Mouse (Mus musculus) right cerebral cortex, postnatal 4 days (tissue): ENCODE measurements around the gene Faap20.

Experiments used
- DNase-seq: peaks from one replicate; pipeline ENCODE4 v3.0.0-alpha.2; 2022

Faap20 gene

GRCm38 (mm10) chr4:155250361-155251117 is 937 bp downstream of the Faap20 start:
- peak; percentile 45 for DNase-seq

DNA sequence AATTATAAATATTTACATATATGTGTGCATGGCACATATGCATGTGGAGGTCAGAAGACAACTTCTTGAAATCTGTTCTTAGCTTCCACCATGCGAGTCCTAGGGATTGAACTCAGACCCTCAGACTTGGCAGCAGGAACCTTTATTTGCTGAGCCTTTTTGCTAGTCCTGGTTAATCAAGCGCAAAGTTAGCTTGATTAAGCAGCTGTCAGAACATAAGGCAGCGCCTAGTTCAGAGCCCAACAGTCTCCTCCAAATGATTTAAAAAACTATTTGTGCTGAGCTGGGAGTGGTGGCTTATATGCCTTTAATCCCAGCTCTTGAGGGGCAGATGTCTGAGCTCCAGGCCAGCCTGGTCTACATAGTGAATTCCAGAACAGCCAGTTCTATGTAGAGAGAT is 1.5 kb downstream of the Faap20 start:
- DNase-seq, result no peak

DNA sequence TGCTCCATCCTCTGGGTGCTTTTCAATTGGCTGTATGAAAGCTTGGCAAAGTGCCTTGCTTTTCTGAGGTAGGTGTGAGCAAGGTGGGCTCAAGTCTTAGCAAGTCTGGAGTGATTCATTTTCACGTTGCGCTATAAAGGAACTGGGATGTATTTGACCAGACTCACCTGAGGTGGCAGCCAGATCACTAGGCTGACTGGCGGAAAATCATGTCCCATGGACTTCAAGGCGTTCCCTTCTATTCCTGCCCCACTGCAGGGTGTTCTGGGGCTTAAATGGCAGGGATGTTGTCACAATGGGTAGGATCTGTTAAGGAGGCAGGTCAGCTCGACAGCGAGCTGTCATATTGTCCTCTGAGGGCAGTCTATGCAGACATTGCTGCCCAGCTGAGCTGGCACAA is 2.7 kb downstream of the Faap20 start:
- DNase-seq, result no peak

DNA sequence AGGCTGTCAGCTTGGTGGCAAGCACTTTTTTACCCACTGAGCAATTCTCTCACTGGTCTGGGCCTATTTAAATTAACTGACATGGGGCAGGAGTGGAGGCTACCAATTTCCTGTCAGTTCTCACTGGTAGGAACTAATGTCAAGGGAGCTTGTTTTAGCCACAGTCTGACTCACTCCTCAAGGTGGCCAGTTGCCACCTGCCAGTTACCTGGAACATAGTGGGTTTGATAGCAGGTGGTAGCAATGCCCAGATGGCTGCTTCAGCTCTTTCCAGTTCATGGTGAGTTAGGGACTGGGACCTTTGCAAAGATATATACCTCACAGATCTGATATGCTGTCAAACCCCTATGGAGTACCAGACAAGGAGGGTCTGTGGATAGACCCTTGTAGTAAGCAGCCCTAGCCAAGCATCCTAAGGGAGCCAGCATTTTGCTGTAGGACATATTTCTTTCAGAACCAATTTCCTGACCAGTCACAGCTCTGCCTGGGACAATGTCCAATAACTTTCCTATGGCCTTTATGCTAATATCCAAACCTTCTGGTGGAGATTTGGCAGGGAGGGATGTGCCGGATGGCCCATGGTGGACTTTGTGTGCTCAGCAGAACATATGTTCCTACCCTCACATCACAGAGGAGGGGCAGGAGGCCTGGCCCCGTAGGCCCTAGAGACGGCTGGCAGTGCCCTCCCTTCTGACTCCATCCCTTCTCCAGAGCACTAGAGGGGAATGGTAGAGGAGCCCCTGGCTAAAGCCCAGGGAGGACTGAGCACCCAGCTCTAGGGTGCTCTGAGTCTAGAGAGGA is 15.1 kb downstream of the Faap20 start:
- no peak for DNase-seq

GRCm38 (mm10) chr4:155267047-155267543 is 17.5 kb downstream of the Faap20 start:
- DNase-seq, result no peak

DNA sequence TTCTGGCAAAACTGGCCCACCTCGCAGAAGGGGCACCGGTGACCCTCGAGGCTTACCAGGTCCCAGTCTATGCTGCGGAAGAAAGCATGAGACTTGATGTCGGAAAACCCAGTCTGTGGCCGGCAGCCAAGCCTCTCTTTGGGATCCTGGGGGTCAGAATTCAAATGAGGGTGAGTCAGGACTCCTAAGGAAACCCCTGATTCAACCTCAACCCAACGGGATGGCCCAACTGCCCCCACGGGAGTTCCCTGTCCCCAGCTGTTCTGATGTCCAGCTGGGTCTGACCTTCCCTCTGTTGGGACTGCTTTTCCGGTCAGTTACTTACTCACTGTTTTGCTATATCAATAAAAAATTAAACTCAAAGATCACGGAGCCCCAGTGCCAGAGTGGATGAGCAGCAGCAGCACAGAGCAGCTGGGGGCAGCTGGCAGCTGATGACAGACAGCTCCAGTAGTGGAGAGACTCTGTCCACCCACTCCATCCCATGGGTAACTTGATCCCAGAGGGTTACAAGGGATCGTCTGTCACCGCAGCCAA is 18.1 kb downstream of the Faap20 start:
- DNase-seq, result no peak

DNA sequence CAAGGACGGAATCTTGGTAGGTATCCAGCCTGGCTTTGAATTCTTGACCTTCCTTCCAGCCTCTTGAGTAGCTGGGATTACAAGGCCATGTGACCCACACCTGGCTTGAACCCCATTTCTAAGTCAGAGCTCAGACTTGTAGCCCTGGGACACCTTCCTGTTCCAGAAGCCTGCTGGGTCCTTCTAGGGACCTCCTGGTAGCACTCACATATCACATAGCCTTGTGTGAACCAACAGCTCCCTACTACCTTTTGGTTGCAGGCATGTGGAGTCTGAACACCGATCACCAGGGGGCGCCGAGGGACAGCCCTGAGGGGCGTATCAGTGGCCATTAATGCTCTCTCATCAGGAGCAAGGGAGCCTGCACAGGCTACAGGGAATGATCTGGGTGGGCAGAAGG is 18.8 kb downstream of the Faap20 start:
- DNase-seq, result peak; percentile 76

- no peak for DNase-seq
Measured at GRCm38 (mm10) chr4:155274451-155274850, 24.8 kb downstream of the Faap20 start.

DNA sequence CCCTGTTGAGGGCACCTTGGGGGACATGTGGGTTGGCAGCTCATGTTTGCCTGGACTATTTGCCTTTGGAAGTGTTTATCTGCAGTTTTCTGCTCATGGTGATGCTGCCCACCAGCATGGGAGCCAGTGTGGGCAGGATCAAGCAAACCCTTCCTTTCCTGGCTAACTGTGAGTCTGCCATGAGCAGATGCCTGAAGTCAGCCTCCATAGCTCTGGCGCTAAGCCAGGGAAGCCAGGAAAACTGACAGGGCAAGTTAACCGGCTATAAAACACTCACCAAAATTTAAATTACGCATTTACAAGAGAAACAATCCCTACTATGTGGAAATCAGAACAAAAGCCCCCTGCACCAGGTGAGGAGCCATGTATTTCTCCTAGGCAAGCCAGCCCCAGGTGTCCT is 25.2 kb downstream of the Faap20 start:
- no peak for DNase-seq

DNA sequence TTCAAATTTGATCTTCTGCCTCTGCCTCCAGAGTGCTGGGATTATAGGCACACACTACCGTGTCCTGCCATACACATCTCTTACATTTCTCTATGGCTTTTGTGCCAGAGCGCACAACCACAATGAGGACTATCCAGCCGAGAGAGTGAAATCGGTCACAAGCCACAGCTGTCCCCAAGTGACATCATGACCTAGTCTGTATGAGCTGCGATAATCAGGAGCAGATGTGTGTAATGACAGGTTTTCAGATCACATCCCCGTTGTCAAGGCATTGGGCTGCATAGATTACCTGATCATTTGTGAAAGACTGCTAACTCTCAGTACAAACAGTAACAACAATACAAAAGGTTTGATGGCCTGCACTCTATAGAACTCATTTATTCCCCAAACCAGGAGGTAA is 28.4 kb downstream of the Faap20 start:
- DNase-seq, result no peak

- no peak for DNase-seq
Measured at GRCm38 (mm10) chr4:155279054-155279453, 29.5 kb downstream of the Faap20 start.

DNA sequence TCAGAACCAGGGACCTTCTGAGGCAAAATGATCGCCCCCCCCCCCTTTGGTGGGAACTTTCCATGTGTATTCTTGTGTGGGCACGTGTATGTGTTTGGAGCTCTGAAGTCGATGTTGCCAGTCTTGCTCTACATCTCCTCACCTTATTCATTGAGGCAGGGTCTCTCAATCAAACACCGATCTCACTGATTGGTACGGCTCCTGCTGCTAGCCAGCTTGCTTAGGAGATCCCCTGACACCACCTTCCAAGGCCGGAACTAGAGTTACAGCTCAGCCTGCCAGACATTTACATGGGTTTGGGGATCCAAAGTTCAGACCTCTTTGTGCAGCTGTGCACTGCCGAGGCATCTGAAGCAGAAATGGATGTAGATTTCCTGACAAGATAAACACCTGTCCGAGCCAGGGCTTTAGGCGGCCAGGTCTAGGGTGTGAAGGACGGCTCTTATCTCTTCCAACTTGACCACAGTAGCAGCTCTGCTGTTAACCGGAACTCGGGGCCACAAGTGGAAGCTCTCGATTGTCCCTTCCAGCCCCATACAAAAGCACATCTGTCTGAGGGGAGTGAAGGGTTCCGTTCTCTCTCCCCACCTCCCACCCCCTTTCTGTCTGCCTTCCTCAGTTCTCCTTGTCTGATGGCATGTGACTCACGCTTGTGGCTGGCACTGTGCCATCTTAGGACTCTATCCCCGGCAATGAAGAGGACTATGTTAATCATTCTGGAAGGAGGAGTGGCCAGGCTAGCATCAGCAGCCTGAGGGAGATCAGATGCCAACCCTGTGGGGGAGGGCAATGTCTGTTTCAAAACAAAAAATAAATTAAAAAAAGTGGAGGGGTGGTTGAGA is 30.5 kb downstream of the Faap20 start:
- DNase-seq, result no peak

DNA sequence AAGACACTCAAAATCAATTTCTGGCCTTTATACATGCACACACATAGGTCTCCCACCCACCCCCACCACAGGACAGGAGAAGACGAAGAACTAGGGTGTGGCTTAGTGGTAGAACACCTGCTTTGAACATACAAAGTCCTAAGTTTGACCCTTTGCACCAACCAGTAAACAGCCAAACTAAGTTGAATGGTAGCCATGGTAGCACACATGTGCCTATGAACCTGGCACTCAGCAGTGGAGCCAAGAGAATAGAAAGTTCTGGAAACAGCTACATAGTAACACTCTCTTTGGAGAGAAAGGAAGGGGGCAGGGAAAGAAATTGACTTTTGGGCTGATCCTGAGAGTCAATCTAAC is 31.1 kb downstream of the Faap20 start:
- DNase-seq, result no peak

GRCm38 (mm10) chr4:155281227-155281626 is 31.6 kb downstream of the Faap20 start:
- DNase-seq, result no peak

DNA sequence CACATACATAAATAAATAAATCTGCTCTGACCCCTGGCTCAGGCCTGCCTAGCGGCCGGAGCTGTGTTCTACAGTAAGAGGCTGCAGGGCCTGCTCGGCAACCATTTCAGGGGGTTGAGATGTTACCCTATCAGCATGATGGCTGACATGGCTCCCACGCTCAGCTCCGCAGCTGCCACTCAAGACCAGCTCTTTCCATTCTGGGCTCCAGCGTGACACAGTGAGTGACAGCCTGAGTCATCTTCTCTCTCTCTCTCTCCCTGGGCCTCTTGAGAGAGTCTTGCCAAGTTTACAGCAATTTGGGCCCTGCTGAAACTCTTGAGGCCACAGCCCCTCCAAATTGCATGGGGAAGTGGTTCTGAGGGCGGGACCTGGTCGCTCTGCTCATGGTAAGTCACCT is 32.0 kb downstream of the Faap20 start:
- no peak for DNase-seq

GRCm38 (mm10) chr4:155282231-155282630 is 32.6 kb downstream of the Faap20 start:
- no peak for DNase-seq

- no peak for DNase-seq
Measured at GRCm38 (mm10) chr4:155283001-155283503, 33.5 kb downstream of the Faap20 start.

GRCm38 (mm10) chr4:155283585-155283984 is 34.0 kb downstream of the Faap20 start:
- DNase-seq, result no peak

- DNase-seq, result no peak
Measured at GRCm38 (mm10) chr4:155284521-155285379, 35.1 kb downstream of the Faap20 start.

DNA sequence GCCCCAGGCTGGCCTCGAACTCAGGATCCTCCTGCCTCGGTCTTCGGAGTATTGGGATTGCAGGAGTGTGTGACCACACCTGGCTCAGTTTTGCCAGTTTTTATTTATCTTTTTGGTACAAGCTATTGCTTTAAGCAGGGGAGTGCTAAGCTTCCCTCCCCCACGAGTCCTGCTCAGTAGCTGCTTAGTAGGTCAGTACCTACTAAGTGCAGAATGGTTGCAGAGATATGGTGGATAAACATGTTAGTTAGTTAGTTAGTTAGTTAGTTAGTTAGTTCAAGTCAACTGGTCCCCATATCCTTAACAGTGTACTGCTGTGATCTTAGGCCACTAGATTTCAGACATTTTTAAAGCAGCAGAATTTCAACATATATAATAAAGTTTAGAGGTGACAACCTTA is 36.5 kb downstream of the Faap20 start:
- no peak for DNase-seq

DNA sequence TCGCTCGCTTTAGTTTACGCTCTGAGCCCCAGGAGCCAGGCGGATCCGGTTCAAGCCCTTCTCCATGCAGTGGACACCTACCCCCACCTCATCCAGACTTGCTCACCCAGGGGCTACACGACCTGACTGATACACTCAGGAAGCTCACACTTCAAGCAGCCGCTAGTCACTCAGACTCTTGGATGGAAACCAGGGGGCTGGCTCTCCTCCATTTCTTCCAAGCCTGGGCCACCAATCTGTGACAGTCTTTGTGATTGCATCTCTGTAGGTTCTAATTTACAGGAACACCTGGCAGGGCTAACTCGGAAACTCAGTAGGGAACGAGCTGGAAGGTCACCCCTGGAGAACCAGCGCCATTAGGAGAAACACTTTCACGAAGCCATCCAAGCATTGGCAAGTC is 38.1 kb downstream of the Faap20 start:
- no peak for DNase-seq

DNA sequence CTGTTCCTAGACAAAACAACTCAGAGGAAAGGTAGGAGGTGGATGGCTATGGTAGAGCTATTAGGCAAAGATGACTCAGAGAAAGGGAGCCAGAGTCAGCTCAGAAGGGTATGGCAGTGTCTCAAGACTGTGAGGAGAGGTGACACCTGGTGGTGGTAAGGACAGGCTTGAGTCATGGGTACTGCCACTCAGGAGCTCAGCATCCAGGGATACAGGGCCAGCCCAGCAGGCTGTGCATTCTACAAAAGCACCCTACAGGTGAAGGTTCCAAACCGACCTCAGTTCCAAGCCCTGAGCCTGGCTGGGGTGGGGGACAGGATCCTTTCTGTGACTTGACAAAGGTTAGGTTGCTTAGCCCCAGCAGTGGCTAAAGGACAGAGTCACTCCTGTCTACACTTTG is 39.0 kb downstream of the Faap20 start:
- no peak for DNase-seq
